Mouse (Mus musculus): ENCODE data around the gene Ablim1.

GRCm38 (mm10) chr19:57321839-57322238 is 7.1 kb upstream of the Ablim1 start:
- no peak for TF ChIP-seq POLR2A (IDR thresholded peaks at IDR 0.05; ENCODE audit: extremely low read depth, insufficient read depth, low read length)
- no peak for TF ChIP-seq CTCF (IDR thresholded peaks at IDR 0.05; ENCODE audit: low read depth, low read length)

Measured in liver, adult 2 months (tissue).